18 mouse cellular contexts compared by ENCODE assay signal in genomic region chr10:99038866-99039265, GRCm38 (mm10).
DNase-seq lines count a peak whose midpoint lies in the region; ATAC-seq and TF ChIP-seq lines count a peak whose summit lies in the region.
"Had no signal": no experiment of that assay in that cellular context is flagged by ENCODE, and none has a peak within 500 bp of the region (broad histone marks: within the 10 kb centered on the region; RNA-seq: fewer than 3 reads in every experiment).

No protein-coding gene starts in this region.

- ATAC-seq in liver, embryonic 12.5 days = peak; percentile 69
- ATAC-seq in liver, embryonic 14.5 days (ENCODE audit: insufficient read depth) = 0 out of 2 replicates have a peak, but pooled peaks have one; percentile 48
- ATAC-seq in granulocyte monocyte progenitor cell, adult 5-6 weeks (replicated peaks; ENCODE audit: poor library complexity, severe bottlenecking) = no peak
- ATAC-seq: forebrain, embryonic 15.5 days; hindbrain, postnatal 0 days had no signal

- TF ChIP-seq EP300 in liver, embryonic 14.5 days (IDR thresholded peaks at IDR 0.05; ENCODE audit: low read depth) = no peak

- H3K9ac ChIP-seq in liver, adult 2 months (ENCODE audit: low read depth, low read length) = no peak overlapping the region
- H3K9ac ChIP-seq in liver, embryonic 12.5 days = no peak overlapping the region
- H3K9ac ChIP-seq in liver, embryonic 14.5 days (replicated peaks) = no peak overlapping the region
- H3K9ac ChIP-seq: embryonic facial prominence, embryonic 12.5 days; forebrain, embryonic 15.5 days; hindbrain, embryonic 12.5 days had no signal

- WGBS in liver, adult 2 months = 17% methylated on average over 3 of the region's 3 CpGs
- 60% methylated on average over 3 of the region's 3 CpGs for WGBS in liver, embryonic 12.5 days (ENCODE audit: insufficient replicate concordance)
- WGBS in liver, embryonic 14.5 days (ENCODE audit: insufficient replicate concordance) = 64% methylated on average over 3 of the region's 3 CpGs

- peaks cover 5% of the 10 kb centered on the region for H3K4me1 ChIP-seq in liver, adult 2 months (ENCODE audit: control insufficient read depth, insufficient read depth, low read length)
- 0 out of 2 replicates have a peak, but pooled peaks cover 7% of the 10 kb centered on the region for H3K4me1 ChIP-seq in liver, embryonic 12.5 days
- no peaks in the 10 kb centered on the region for H3K4me1 ChIP-seq in liver, embryonic 14.5 days (replicated peaks; ENCODE audit: control insufficient read depth in 2 of 2, insufficient read depth in 2 of 2, low read length in 1 of 2)
- H3K4me1 ChIP-seq: forebrain, embryonic 15.5 days; hindbrain, embryonic 12.5 days had no signal

- H3K4me2 ChIP-seq in liver, embryonic 12.5 days = no peak overlapping the region
- no peak overlapping the region for H3K4me2 ChIP-seq in liver, embryonic 14.5 days (ENCODE audit: low read depth)
- H3K4me2 ChIP-seq: embryonic facial prominence, embryonic 12.5 days; forebrain, embryonic 15.5 days; hindbrain, embryonic 12.5 days had no signal

- H3K9me3 ChIP-seq in liver, embryonic 12.5 days (replicated peaks) = no peaks in the 10 kb centered on the region
- no peaks in the 10 kb centered on the region for H3K9me3 ChIP-seq in liver, embryonic 14.5 days (ENCODE audit: control insufficient read depth, low read length)
- H3K9me3 ChIP-seq: embryonic facial prominence, embryonic 12.5 days; forebrain, embryonic 15.5 days; heart, embryonic 10.5 days; hindbrain, embryonic 12.5 days had no signal

- H3K4me3 ChIP-seq in liver, adult 2 months (ENCODE audit: insufficient read depth, low read depth, low read length) = no peak overlapping the region
- H3K4me3 ChIP-seq in liver, embryonic 12.5 days = no peak overlapping the region
- H3K4me3 ChIP-seq in liver, embryonic 14.5 days (ENCODE audit: insufficient read depth in 1 of 2, low read depth in 2 of 2, low read length in 2 of 2) = no peak overlapping the region
- H3K4me3 ChIP-seq: embryonic facial prominence, embryonic 12.5 days; forebrain, embryonic 15.5 days; heart, embryonic 10.5 days; hindbrain, embryonic 12.5 days had no signal

- peak; percentile 74 for DNase-seq in liver, adult 2 months (ENCODE audit: extremely low read depth, low read depth, low spot score)
- DNase-seq in liver = no peak
- peak in 2 of 3 experiments; percentile 3 to 6 for DNase-seq in liver, embryonic 14.5 days (ENCODE audit: low read depth in 3 of 3, low spot score in 3 of 3)
- DNase-seq in cerebellum, adult 9-10 months = no peak
- DNase-seq: adrenal gland, adult 8-10 months; cerebellum, adult 11 months; cerebellum, adult 8-10 months; cerebellum, postnatal 25 days; gastrocnemius, postnatal 14 days; heart, postnatal 10 days; heart, postnatal 4 days had no signal

- no peaks in the 10 kb centered on the region for H3K27me3 ChIP-seq in liver, adult 2 months (ENCODE audit: control insufficient read depth, insufficient read depth, low read length)
- no peaks in the 10 kb centered on the region for H3K27me3 ChIP-seq in liver, embryonic 12.5 days (replicated peaks)
- no peaks in the 10 kb centered on the region for H3K27me3 ChIP-seq in liver, embryonic 14.5 days (ENCODE audit: control insufficient read depth, insufficient read depth, low read length)
- H3K27me3 ChIP-seq: embryonic facial prominence, embryonic 12.5 days; forebrain, embryonic 15.5 days; hindbrain, embryonic 12.5 days had no signal

- no peaks in the 10 kb centered on the region for H3K36me3 ChIP-seq in liver, adult 2 months (ENCODE audit: control insufficient read depth, insufficient read depth, low read length)
- no peaks in the 10 kb centered on the region for H3K36me3 ChIP-seq in liver, embryonic 12.5 days
- H3K36me3 ChIP-seq in liver, embryonic 14.5 days (replicated peaks; ENCODE audit: control insufficient read depth, insufficient read depth, low read depth) = no peaks in the 10 kb centered on the region
- H3K36me3 ChIP-seq: embryonic facial prominence, embryonic 12.5 days; forebrain, embryonic 15.5 days; heart, embryonic 10.5 days; hindbrain, embryonic 12.5 days had no signal

- no peaks in the 10 kb centered on the region for H3K79me2 ChIP-seq in liver, adult 2 months (ENCODE audit: control insufficient read depth, insufficient read depth, low read length)

- no peak for TF ChIP-seq CTCF in liver, adult 2 months (IDR thresholded peaks at IDR 0.05; ENCODE audit: low read depth, low read length)
- no peak for TF ChIP-seq CTCF in liver, embryonic 14.5 days (IDR thresholded peaks at IDR 0.05; ENCODE audit: low read depth)

- no peak for TF ChIP-seq POLR2A in liver, adult 2 months (IDR thresholded peaks at IDR 0.05; ENCODE audit: extremely low read depth, insufficient read depth, low read length)

- no peak overlapping the region for H3K27ac ChIP-seq in liver, adult 2 months (replicated peaks; ENCODE audit: insufficient read depth, low read depth, low read length)
- no peak overlapping the region for H3K27ac ChIP-seq in liver, embryonic 12.5 days
- H3K27ac ChIP-seq in liver, embryonic 14.5 days = no peak overlapping the region
- H3K27ac ChIP-seq: embryonic facial prominence, embryonic 12.5 days; forebrain, embryonic 15.5 days; heart, embryonic 10.5 days; hindbrain, embryonic 12.5 days; hindbrain, postnatal 0 days had no signal

Comparison
In these comparisons a context has a peak if more than half of its experiments do, and no peak if none do; other contexts are left out.
1. DNase-seq: peak in liver, adult 2 months (single experiment) and liver, embryonic 14.5 days (2 of 3); none in liver (single experiment) and cerebellum, adult 9-10 months (single experiment).